Mouse (Mus musculus) left cerebral cortex, postnatal 4 days (tissue): ENCODE measurements around the gene Ssc5d. TPM values are rescaled to one million over a fixed set of nuclear protein-coding genes. Genes with fewer than 3 reads are reported as not detected.

ENCODE experiments used
- DNase-seq: peaks from one replicate; pipeline ENCODE4 v3.0.0-alpha.2; 2022
- intact Hi-C: fragments of 180-260 bp; cut with DNase I; formaldehyde crosslinking; loops from one replicate; pipeline ENCODE4 v1.15.1; 2025
- total RNA-seq, 2 experiments: library from RNA; stranded (reverse); gene quantifications; 2 replicates each; pipeline ENCODE4 v1.2.3; 2021

Ssc5d gene
- total RNA-seq, 2 experiments from 2014 or later: 3.1 to 3.6 TPM

GRCm38 (mm10) chr7:4942673-4943072 is 17.1 kb downstream of the Ssc5d start:
- intact Hi-C loops: no loop called here
- DNase-seq: no peak

GRCm38 (mm10) chr7:4943223-4943815 is 17.7 kb downstream of the Ssc5d start:
- intact Hi-C loops: no loop called here

DNA sequence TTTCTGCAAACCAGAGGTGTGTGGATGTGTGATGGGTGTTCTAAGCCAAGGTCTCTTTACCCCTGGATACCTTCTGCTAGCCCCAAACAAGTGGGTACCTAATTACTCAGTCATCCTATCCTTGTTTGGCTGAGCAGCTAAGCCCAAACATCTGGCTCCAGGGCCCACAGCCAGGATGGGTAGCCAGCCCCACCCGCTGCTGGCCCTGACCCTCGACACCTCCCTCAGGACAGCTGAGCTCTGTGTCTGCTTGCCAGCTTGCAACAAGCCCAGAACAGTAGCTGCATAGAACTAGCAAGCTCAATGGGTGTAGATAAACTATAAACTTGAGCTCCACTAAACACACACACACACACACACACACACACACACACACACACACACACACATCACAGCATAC is 22.3 kb downstream of the Ssc5d start:
- intact Hi-C loops: no loop called here
- peak; percentile 51 for DNase-seq

More at GRCm38 (mm10) chr7:4943223-4943815, 17.7 kb downstream of the Ssc5d start:
- DNase-seq: peak; percentile 93

DNA sequence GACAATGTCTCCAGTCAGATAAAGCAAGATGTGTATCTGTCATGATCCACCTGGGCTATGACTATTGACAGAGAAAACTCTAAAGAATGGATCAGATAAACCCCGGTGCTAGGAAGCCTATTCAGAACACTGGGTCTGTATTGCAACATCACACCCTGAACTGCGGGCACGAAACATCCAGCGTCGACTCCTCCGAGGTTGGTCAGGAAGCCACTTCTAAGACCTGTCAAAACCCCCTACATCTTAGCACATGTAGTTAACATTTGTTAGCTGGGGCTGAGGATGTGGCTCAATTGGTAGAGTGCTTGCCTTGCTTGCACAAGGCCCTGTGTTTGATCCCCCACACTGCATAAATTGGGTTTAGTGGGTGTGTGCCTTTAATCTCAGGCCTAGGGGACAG is 22.8 kb downstream of the Ssc5d start:
- no peak for DNase-seq
- intact Hi-C loops: no loop called here

DNA sequence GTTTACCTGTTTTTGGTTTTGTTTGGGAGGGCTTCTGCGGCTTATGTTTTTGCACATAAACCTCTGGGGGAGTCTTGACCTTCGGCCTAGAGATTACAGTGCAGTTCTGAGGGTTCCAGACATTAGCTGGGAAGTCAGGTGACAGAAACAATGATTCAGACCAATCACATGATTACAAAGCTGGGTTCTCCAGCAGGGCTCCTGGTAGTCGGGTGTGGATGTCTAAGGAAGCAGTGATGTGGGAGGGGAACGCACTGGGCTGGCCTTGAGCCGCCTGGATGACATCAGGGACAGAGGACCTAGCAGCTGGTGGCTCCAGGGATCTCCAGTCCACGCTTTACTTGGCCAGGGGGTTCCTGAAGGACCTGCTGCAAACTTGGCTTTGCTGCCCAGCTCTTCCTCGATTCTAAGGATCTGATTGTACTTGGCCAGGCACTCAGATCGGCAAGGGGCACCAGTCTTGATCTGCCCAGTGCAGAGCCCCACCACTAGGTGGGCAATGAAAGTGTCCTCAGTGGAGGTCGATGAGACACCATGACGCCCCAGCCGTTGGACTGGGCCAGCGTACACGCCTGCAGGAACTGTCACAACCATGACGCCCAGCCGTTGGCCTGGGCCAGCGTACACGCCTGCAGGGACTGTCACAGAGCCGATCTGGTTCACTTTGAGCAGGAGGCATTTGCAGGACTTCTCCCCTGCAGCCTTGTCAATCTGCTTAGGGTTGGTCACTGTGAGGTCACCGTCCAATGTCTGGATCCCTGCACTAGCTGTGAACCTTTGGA is 25.2 kb downstream of the Ssc5d start:
- DNase-seq: no peak
- intact Hi-C loops: no loop called here

GRCm38 (mm10) chr7:4953815-4954445 is 28.3 kb downstream of the Ssc5d start:
- intact Hi-C loops: no loop called here
- peak; percentile 42 for DNase-seq

DNA sequence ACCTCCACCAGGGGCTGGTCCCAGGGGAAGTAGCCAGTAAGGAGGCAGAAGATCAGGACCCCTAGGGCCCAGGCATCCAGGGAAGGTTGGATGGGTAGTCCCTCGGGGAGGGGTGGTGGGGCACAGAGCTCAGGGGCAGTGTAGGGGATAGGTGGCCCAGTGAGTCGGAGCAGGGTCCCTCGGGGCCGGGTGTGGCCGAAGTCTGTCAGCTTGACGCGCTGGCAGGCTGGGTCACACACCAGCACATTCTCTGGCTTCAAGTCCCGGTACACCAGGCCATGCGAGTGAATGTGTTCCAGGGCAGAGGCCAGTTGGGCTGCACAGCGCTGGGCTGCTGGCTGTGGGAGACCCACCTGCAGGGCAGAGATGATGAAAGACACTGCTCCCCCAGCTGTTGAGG is 31.8 kb downstream of the Ssc5d start:
- no peak for DNase-seq
- intact Hi-C loops: no loop called here

- no peak for DNase-seq
- intact Hi-C loops: no loop called here
Observed at GRCm38 (mm10) chr7:4963527-4963926, 37.9 kb downstream of the Ssc5d start.

- DNase-seq: peak; percentile 66
- intact Hi-C loops: no loop called here
Observed at GRCm38 (mm10) chr7:4964272-4964671, 38.7 kb downstream of the Ssc5d start, which contains the start of gene Sbk2. Gene Sbk2 (minus strand): TSS chr7:4964406.

- intact Hi-C loops: no loop called here
- no peak for DNase-seq
Observed at GRCm38 (mm10) chr7:4964988-4965387, 39.4 kb downstream of the Ssc5d start.

DNA sequence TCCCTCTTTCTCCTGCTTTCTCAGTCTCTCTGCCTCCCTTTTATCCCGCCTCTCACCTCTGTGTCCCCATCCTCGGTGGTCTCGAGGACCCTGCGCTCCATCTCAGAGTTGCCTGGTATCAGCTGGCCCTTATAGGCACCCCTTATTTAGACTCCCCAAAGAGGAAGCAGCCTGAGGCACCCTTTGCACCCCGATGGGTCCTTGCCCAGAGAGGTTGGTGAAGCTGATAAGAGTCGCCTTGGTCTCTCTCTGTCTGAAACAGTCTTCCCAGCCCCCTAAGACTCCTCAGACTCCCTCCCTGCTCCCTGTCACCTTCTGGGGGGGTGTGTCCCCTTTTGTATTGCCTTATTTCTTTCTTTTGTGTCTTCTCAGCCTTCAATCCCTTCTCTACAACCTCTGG is 45.5 kb downstream of the Ssc5d start, which contains the start of gene Sbk3:
Sbk3 (minus strand) TSS at position 101 of the 400 bp plus-strand sequence.
- intact Hi-C loops: no loop called here
- no peak for DNase-seq

DNA sequence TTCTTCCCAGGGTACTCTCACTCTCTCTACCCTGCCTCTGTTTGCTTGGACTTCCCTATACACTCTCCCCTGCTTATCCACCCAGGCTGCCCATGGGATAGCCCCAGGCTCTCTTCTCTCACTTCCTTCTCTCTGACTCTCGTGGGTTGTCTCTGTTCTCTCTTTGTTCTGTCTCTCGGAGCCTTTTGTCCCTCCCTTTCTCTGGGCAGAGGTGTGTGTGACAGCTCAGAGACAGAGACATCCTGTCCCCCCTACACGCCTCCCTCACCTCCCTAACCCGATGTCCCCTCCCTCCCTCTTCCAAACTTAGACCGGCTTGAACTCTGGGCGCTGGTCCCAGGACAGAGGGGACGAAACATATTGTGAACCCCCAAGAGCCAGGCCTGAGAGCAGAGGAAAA is 46.1 kb downstream of the Ssc5d start:
- intact Hi-C loops: no loop called here
- DNase-seq: no peak

- DNase-seq: no peak
- intact Hi-C loops: no loop called here
Observed at GRCm38 (mm10) chr7:4972321-4973047, 46.9 kb downstream of the Ssc5d start.

- intact Hi-C loops: no loop called here
- no peak for DNase-seq
Observed at GRCm38 (mm10) chr7:4975455-4975854, 49.9 kb downstream of the Ssc5d start.

DNA sequence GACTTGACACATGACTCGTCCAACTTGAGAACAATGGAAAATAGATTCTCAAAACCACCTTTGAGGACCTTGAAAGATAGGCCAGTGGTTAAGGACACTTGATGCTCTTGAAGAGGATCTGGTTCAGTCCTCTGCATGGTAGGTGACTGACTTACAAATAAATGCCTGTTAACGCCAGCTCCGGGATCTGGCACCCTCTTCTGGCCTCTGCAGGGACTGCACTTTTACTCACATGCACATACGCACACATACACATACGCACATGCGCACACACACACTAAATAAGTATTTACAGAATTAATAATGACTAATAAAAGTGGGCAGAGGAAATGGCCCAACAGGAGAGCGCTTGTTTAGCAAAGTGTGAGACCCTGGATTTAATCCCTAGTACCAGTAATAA is 51.2 kb downstream of the Ssc5d start:
- no peak for DNase-seq
- intact Hi-C loops: no loop called here

- intact Hi-C loops: no loop called here
- no peak for DNase-seq
Observed at GRCm38 (mm10) chr7:4988250-4988649, 62.7 kb downstream of the Ssc5d start.

DNA sequence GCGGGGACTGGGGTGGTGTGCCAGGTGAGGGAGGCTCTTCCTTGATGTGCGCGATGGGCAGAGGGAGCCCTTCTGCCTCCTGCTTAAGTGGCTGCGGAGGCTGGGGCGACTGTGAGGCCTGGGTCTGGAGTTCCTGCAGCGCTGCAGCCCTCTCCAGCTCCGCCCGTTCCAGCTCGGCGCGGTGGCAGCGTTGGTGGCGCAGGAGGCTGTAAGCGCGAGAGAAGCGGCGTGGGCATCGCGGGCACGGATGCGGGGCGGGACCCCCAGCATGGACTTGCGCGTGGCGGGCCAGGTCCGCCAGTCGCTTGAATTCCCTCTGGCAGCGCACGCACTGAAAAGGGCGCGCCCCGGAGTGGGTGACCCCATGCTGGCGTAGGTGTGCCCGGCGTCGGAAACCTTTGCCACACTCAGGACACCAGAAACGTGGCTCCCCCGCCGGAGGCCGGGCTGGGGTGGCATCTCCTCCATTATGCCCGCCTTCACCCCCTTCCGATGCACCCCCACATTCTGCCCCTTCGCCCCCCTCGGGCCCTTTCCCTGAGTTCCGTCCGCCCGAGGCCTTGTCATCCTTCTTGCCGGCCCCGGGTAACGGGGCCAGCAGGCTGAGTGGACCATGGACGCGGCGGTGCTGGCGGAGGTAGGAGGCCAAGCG is 67.9 kb downstream of the Ssc5d start:
- intact Hi-C loops: no loop called here
- DNase-seq: peak; percentile 17

GRCm38 (mm10) chr7:4993999-4994788 is 68.6 kb downstream of the Ssc5d start:
- DNase-seq: peak; percentile 13
- intact Hi-C loops: no loop called here
